Mouse (Mus musculus) gastrocnemius, postnatal 14 days (tissue): ENCODE measurements at regions not wholly inside any gene's neighbourhood (a gene's known extent, or its start where the extent isn't known, plus 50 kb on each side); places are given as distances from the start of the nearest gene placed in this dataset.

Source experiments
- DNase-seq: peaks from one replicate; pipeline ENCODE4 v3.0.0; 2021; ENCODE audit warnings: mixed read lengths
- intact Hi-C: fragments of 180-260 bp; cut with DNase I; formaldehyde crosslinking; loops from one replicate; pipeline ENCODE4 v1.15.1; 2025; ENCODE audit warnings: low total_unique reads

- intact Hi-C loops: no loop called here
Measured at GRCm38 (mm10) chr14:106050231-106050630, 55.8 kb upstream of the Trim52 start.

GRCm38 (mm10) chr14:106052585-106053551 is 53.1 kb upstream of the Trim52 start:
- intact Hi-C loops: no loop called here
- DNase-seq: no peak

More at GRCm38 (mm10) chr14:106050231-106050630, 55.8 kb upstream of the Trim52 start:
- DNase-seq: no peak
